Mouse (Mus musculus): Measurements from ENCODE around the gene Ryr3. TPM values are rescaled to one million over a fixed set of nuclear protein-coding genes. Genes with fewer than 3 reads are reported as not detected.

Gene Ryr3
- polyA plus RNA-seq, 1 experiment from 2014 or later, result 0.14 TPM

GRCm38 (mm10) chr2:112676175-112676574, 540.7 kb downstream of the Ryr3 start:
- 73% methylated on average over 2 of the region's 2 CpGs for WGBS
- Histone ChIP-seq H3K27me3 (replicated peaks; ENCODE audit: control insufficient read depth, insufficient read depth, low read length) (no peaks in the 10 kb centered on the region), H3K36me3 (ENCODE audit: control insufficient read depth, insufficient read depth, low read length) (no peaks in the 10 kb centered on the region), H3K4me1 (replicated peaks; ENCODE audit: control insufficient read depth, insufficient read depth, low read length) (no peaks in the 10 kb centered on the region), H3K9me3 (ENCODE audit: control insufficient read depth, low read length) (no peaks in the 10 kb centered on the region), H3K4me2 (no peak overlapping the region), H3K9ac (ENCODE audit: low read depth, low read length) (no peak overlapping the region), H3K27ac (ENCODE audit: low read depth, low read length) (no peak overlapping the region), H3K4me3 (ENCODE audit: low read depth, low read length) (no peak overlapping the region)
- no peak for ATAC-seq (replicated peaks; ENCODE audit: low FRiP score)
- DNase-seq (ENCODE audit: low spot score), result no peak

DNA sequence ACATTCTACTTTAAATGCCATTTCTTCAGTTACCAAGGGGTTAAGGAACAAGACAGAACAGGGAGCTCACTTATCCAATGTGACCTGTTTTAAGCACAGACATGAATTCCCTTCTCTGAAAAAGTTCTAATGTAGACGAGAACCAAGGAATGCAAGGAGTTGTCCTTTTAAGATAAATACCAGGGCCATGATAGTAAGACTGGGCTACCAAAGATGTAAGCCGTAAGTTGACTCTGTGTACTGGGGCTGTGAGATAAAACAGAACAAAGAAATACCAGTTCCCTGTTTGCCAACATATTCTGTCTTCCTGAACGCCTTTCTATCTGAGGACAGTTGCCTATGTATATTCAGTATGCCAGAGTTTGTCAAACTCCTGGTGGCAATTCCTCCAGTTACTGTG, 547.4 kb downstream of the Ryr3 start:
- H3K9ac ChIP-seq (ENCODE audit: low read depth, low read length), result no peak overlapping the region
- no peaks in the 10 kb centered on the region for H3K27me3 ChIP-seq (replicated peaks; ENCODE audit: control insufficient read depth, insufficient read depth, low read length)
- DNase-seq (ENCODE audit: low spot score) (no peak), ATAC-seq (replicated peaks; ENCODE audit: low FRiP score) (no peak)
- H3K9me3 ChIP-seq (ENCODE audit: control insufficient read depth, low read length), result no peaks in the 10 kb centered on the region
- H3K4me2 ChIP-seq, result no peak overlapping the region
- no peak overlapping the region for H3K4me3 ChIP-seq (ENCODE audit: low read depth, low read length)
- 43% methylated on average over 3 of the region's 3 CpGs for WGBS
- H3K4me1 ChIP-seq (replicated peaks; ENCODE audit: control insufficient read depth, insufficient read depth, low read length), result no peaks in the 10 kb centered on the region
- H3K36me3 ChIP-seq (ENCODE audit: control insufficient read depth, insufficient read depth, low read length), result no peaks in the 10 kb centered on the region
- no peak overlapping the region for H3K27ac ChIP-seq (ENCODE audit: low read depth, low read length)

- Histone ChIP-seq H3K4me2 (no peak overlapping the region), H3K4me3 (ENCODE audit: low read depth, low read length) (no peak overlapping the region), H3K9me3 (ENCODE audit: control insufficient read depth, low read length) (no peaks in the 10 kb centered on the region), H3K4me1 (replicated peaks; ENCODE audit: control insufficient read depth, insufficient read depth, low read length) (no peaks in the 10 kb centered on the region), H3K27ac (ENCODE audit: low read depth, low read length) (no peak overlapping the region), H3K36me3 (ENCODE audit: control insufficient read depth, insufficient read depth, low read length) (no peaks in the 10 kb centered on the region), H3K27me3 (replicated peaks; ENCODE audit: control insufficient read depth, insufficient read depth, low read length) (no peaks in the 10 kb centered on the region), H3K9ac (ENCODE audit: low read depth, low read length) (no peak overlapping the region)
- DNase-seq (ENCODE audit: low spot score) (no peak), ATAC-seq (replicated peaks; ENCODE audit: low FRiP score) (no peak)
- WGBS, result 59% methylated on average over 5 of the region's 5 CpGs
These were observed 560.8 kb downstream of the Ryr3 start for GRCm38 (mm10) chr2:112656131-112656530.

- no peak overlapping the region for H3K9ac ChIP-seq (ENCODE audit: low read depth, low read length)
- H3K27ac ChIP-seq (ENCODE audit: low read depth, low read length), result no peak overlapping the region
- ATAC-seq (replicated peaks; ENCODE audit: low FRiP score) (no peak), DNase-seq (ENCODE audit: low spot score) (no peak)
- H3K9me3 ChIP-seq (ENCODE audit: control insufficient read depth, low read length), result no peaks in the 10 kb centered on the region
- H3K27me3 ChIP-seq (replicated peaks; ENCODE audit: control insufficient read depth, insufficient read depth, low read length), result no peaks in the 10 kb centered on the region
- no peaks in the 10 kb centered on the region for H3K36me3 ChIP-seq (ENCODE audit: control insufficient read depth, insufficient read depth, low read length)
- 66% methylated on average over 3 of the region's 3 CpGs for WGBS
- H3K4me3 ChIP-seq (ENCODE audit: low read depth, low read length), result no peak overlapping the region
- H3K4me2 ChIP-seq, result no peak overlapping the region
- H3K4me1 ChIP-seq (replicated peaks; ENCODE audit: control insufficient read depth, insufficient read depth, low read length), result no peaks in the 10 kb centered on the region
These were observed 563.1 kb downstream of the Ryr3 start for GRCm38 (mm10) chr2:112653836-112654235.

DNA sequence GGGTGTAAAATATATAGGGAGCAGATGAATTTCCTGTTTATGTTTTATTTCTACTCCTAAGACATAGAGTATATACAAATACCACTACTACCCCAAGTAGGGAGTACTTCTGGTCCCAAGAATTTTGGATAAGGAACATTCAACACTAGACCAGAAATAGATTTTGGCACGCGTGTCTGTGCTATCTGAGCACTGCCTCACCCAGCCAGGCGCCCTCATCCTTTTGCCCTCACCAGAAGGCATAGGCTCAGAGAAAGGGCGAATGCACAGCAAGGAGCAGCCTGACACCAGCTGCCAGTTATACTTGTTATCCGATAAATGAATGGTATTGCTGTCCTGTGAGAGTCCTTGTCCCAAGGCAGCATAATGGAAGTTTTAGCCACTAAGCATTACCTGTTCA, 579.7 kb downstream of the Ryr3 start:
- H3K4me2 ChIP-seq, result no peak overlapping the region
- WGBS, result 80% methylated on average over 5 of the region's 5 CpGs
- H3K27ac ChIP-seq (ENCODE audit: low read depth, low read length), result no peak overlapping the region
- no peak overlapping the region for H3K4me3 ChIP-seq (ENCODE audit: low read depth, low read length)
- H3K9me3 ChIP-seq (ENCODE audit: control insufficient read depth, low read length), result no peaks in the 10 kb centered on the region
- ATAC-seq (replicated peaks; ENCODE audit: low FRiP score) (no peak), DNase-seq (ENCODE audit: low spot score) (no peak)
- H3K9ac ChIP-seq (ENCODE audit: low read depth, low read length), result no peak overlapping the region
- H3K4me1 ChIP-seq (replicated peaks; ENCODE audit: control insufficient read depth, insufficient read depth, low read length), result no peaks in the 10 kb centered on the region
- H3K27me3 ChIP-seq (replicated peaks; ENCODE audit: control insufficient read depth, insufficient read depth, low read length), result no peaks in the 10 kb centered on the region
- H3K36me3 ChIP-seq (ENCODE audit: control insufficient read depth, insufficient read depth, low read length), result no peaks in the 10 kb centered on the region

DNA sequence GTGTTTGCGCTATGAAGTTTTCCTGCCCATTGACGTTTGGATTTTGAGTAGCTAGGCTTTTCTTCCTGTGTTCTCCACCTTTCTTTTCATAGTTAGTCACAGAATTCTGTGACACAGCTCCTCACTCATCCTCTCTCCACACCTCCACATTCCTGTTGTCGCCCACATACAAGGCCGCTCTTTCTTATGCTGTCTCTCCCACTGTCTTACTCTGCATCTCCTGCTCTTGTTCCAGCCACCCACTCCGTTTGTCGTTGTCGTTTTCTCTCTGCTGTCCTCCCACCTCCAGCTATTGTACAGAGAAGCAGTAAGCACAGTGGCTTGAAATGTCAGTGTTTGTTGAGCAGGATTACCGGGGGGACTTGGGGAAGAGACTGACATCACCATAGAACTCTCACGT, 584.4 kb downstream of the Ryr3 start:
- Histone ChIP-seq H3K4me3 (ENCODE audit: low read depth, low read length) (no peak overlapping the region), H3K27me3 (replicated peaks; ENCODE audit: control insufficient read depth, insufficient read depth, low read length) (no peaks in the 10 kb centered on the region), H3K36me3 (ENCODE audit: control insufficient read depth, insufficient read depth, low read length) (no peaks in the 10 kb centered on the region), H3K4me2 (no peak overlapping the region), H3K4me1 (replicated peaks; ENCODE audit: control insufficient read depth, insufficient read depth, low read length) (no peaks in the 10 kb centered on the region), H3K9me3 (ENCODE audit: control insufficient read depth, low read length) (no peaks in the 10 kb centered on the region), H3K9ac (ENCODE audit: low read depth, low read length) (no peak overlapping the region), H3K27ac (ENCODE audit: low read depth, low read length) (no peak overlapping the region)
- 90% methylated on average over 9 of the region's 9 CpGs for WGBS
- ATAC-seq (replicated peaks; ENCODE audit: low FRiP score) (no peak), DNase-seq (ENCODE audit: low spot score) (no peak)

DNA sequence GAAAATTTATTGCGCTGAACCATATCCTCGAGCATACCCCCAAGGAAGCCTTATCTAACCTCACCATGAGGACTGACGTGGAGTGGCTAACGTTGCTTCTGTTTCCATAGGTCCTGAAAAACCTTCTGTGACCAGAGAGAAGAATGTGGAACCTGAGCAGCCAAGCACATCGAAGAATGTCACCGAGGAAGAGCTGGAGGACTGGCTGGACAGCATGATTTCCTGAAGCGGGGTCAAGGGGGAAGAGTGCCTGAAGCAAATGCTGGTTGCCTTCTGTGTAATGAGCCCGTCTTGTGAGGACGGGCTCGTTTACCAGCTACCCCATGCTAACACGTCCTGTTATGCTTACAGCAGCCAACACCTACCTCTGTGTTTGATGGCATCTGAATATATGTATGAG, 586.2 kb downstream of the Ryr3 start:
- Histone ChIP-seq H3K36me3 (ENCODE audit: control insufficient read depth, insufficient read depth, low read length) (no peaks in the 10 kb centered on the region), H3K27ac (ENCODE audit: low read depth, low read length) (no peak overlapping the region), H3K9me3 (ENCODE audit: control insufficient read depth, low read length) (no peaks in the 10 kb centered on the region), H3K4me2 (no peak overlapping the region), H3K9ac (ENCODE audit: low read depth, low read length) (no peak overlapping the region), H3K4me3 (ENCODE audit: low read depth, low read length) (no peak overlapping the region), H3K27me3 (replicated peaks; ENCODE audit: control insufficient read depth, insufficient read depth, low read length) (no peaks in the 10 kb centered on the region), H3K4me1 (replicated peaks; ENCODE audit: control insufficient read depth, insufficient read depth, low read length) (no peaks in the 10 kb centered on the region)
- WGBS, result 78% methylated on average over 11 of the region's 11 CpGs
- DNase-seq (ENCODE audit: low spot score) (no peak), ATAC-seq (replicated peaks; ENCODE audit: low FRiP score) (no peak)

- H3K9me3 ChIP-seq (ENCODE audit: control insufficient read depth, low read length), result no peaks in the 10 kb centered on the region
- DNase-seq (ENCODE audit: low spot score) (no peak), ATAC-seq (replicated peaks; ENCODE audit: low FRiP score) (no peak)
- H3K36me3 ChIP-seq (ENCODE audit: control insufficient read depth, insufficient read depth, low read length), result no peaks in the 10 kb centered on the region
- WGBS, result 71% methylated on average over 3 of the region's 3 CpGs
- H3K27ac ChIP-seq (ENCODE audit: low read depth, low read length), result no peak overlapping the region
- H3K27me3 ChIP-seq (replicated peaks; ENCODE audit: control insufficient read depth, insufficient read depth, low read length), result no peaks in the 10 kb centered on the region
- no peak overlapping the region for H3K4me3 ChIP-seq (ENCODE audit: low read depth, low read length)
- H3K4me1 ChIP-seq (replicated peaks; ENCODE audit: control insufficient read depth, insufficient read depth, low read length), result no peaks in the 10 kb centered on the region
- no peak overlapping the region for H3K4me2 ChIP-seq
- no peak overlapping the region for H3K9ac ChIP-seq (ENCODE audit: low read depth, low read length)
These were observed 591.7 kb downstream of the Ryr3 start for GRCm38 (mm10) chr2:112625156-112625555.

- H3K36me3 ChIP-seq (ENCODE audit: control insufficient read depth, insufficient read depth, low read length), result no peaks in the 10 kb centered on the region
- ATAC-seq (replicated peaks; ENCODE audit: low FRiP score) (no peak), DNase-seq (ENCODE audit: low spot score) (no peak)
- no peaks in the 10 kb centered on the region for H3K27me3 ChIP-seq (replicated peaks; ENCODE audit: control insufficient read depth, insufficient read depth, low read length)
- H3K4me3 ChIP-seq (ENCODE audit: low read depth, low read length), result no peak overlapping the region
- WGBS, result 52% methylated on average over 3 of the region's 3 CpGs
- H3K9ac ChIP-seq (ENCODE audit: low read depth, low read length), result no peak overlapping the region
- no peak overlapping the region for H3K27ac ChIP-seq (ENCODE audit: low read depth, low read length)
- H3K9me3 ChIP-seq (ENCODE audit: control insufficient read depth, low read length), result no peaks in the 10 kb centered on the region
- no peaks in the 10 kb centered on the region for H3K4me1 ChIP-seq (replicated peaks; ENCODE audit: control insufficient read depth, insufficient read depth, low read length)
- H3K4me2 ChIP-seq, result no peak overlapping the region
These were observed 599.7 kb downstream of the Ryr3 start for GRCm38 (mm10) chr2:112617206-112617605.
